Mouse (Mus musculus): ENCODE data around the gene Fuz. TPM values are rescaled to one million over a fixed set of nuclear protein-coding genes. Genes with fewer than 3 reads are reported as not detected.

Gene Fuz
- polyA plus RNA-seq, 1 experiment from 2014 or later = 24.0 TPM

DNA sequence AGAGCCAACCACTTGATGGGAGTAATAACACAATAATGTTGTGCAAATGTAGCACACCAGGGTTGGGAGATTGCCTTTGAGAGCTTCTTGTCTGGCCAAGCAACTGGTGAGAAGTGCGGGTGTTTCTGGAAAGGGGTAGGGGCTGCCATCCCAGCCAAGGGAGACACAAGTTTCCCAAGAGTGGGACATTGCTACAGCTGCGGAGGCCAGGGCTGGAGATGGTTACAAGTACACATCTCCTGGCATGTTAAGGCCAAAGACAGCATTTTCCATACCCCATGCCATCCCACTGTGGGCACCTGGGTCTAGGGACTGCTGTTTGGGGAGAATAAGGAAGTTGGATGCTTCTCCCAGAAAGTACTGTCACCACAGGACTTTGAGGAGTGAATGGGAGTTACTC, 42.8 kb upstream of the Fuz start:
- WGBS = 85% methylated on average over 2 of the region's 2 CpGs
- no peaks in the 10 kb centered on the region for H3K9me3 ChIP-seq
- H3K27ac ChIP-seq = no peak overlapping the region
- H3K36me3 ChIP-seq = peaks cover 8% of the 10 kb centered on the region; the same call in 1 of the 2 replicates
- no peaks in the 10 kb centered on the region for H3K27me3 ChIP-seq
- no peak for ATAC-seq (ENCODE audit: borderline replicate concordance, extremely low read depth, low FRiP score, low TSS enrichment)
- no peak overlapping the region for H3K4me3 ChIP-seq
- H3K4me1 ChIP-seq = peaks cover 60% of the 10 kb centered on the region
- peak overlapping the region; percentile 8; the same call in 1 of the 2 replicates for H3K4me2 ChIP-seq
- H3K9ac ChIP-seq = no peak overlapping the region

- no peak for ATAC-seq (ENCODE audit: borderline replicate concordance, extremely low read depth, low FRiP score, low TSS enrichment)
- H3K9me3 ChIP-seq = no peaks in the 10 kb centered on the region
- peak overlapping the region; percentile 53 for H3K4me3 ChIP-seq
- 19% methylated on average over 26 of the region's 26 CpGs for WGBS
- no peaks in the 10 kb centered on the region for H3K27me3 ChIP-seq
- peak overlapping the region; percentile 69 for H3K9ac ChIP-seq
- H3K36me3 ChIP-seq = peaks cover 8% of the 10 kb centered on the region; the same call in 1 of the 2 replicates
- H3K27ac ChIP-seq = peak overlapping the region; percentile 98
- peak overlapping the region; percentile 97 for H3K4me2 ChIP-seq
- peaks cover 65% of the 10 kb centered on the region for H3K4me1 ChIP-seq
Measured at GRCm38 (mm10) chr7:44853596-44854355, 42.1 kb upstream of the Fuz start.

- H3K4me3 ChIP-seq = peak overlapping the region; percentile 53
- peak; percentile 52 for ATAC-seq (ENCODE audit: borderline replicate concordance, extremely low read depth, low FRiP score, low TSS enrichment)
- H3K4me1 ChIP-seq = peaks cover 66% of the 10 kb centered on the region
- H3K27ac ChIP-seq = peak overlapping the region; percentile 98
- H3K9me3 ChIP-seq = no peaks in the 10 kb centered on the region
- WGBS = 2% methylated on average over 45 of the region's 45 CpGs
- H3K27me3 ChIP-seq = no peaks in the 10 kb centered on the region
- peaks cover 8% of the 10 kb centered on the region; the same call in 1 of the 2 replicates for H3K36me3 ChIP-seq
- peak overlapping the region; percentile 97 for H3K4me2 ChIP-seq
- peak overlapping the region; percentile 69 for H3K9ac ChIP-seq
Measured at GRCm38 (mm10) chr7:44854356-44855031, 41.4 kb upstream of the Fuz start.

DNA sequence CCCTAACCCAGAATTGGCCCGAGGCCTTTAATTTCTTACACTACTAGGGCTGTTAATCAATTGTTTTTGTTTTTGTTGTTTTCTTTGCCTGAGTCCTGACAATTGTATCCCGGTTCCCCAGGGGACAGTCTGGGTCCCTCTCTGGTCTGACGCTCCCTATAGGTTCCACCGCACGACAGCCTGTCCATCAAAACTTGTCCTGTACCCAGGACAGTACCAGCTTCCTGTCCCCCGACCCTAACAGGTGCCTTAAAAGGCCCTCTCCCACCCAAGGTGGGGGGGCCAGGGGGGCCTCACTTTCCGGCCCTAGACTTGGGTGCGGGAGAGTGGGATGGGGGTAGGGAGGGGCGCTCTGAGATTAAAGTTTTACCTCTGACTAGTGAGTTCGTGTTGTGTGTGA, 40.8 kb upstream of the Fuz start:
- Histone ChIP-seq H3K27ac (peak overlapping the region; percentile 98), H3K9me3 (no peaks in the 10 kb centered on the region), H3K36me3 (peaks cover 8% of the 10 kb centered on the region; the same call in 1 of the 2 replicates), H3K4me2 (peak overlapping the region; percentile 97), H3K27me3 (no peaks in the 10 kb centered on the region), H3K9ac (peak overlapping the region; percentile 69), H3K4me1 (peaks cover 66% of the 10 kb centered on the region), H3K4me3 (peak overlapping the region; percentile 53)
- 35% methylated on average over 10 of the region's 10 CpGs for WGBS
- no peak for ATAC-seq (ENCODE audit: borderline replicate concordance, extremely low read depth, low FRiP score, low TSS enrichment)

GRCm38 (mm10) chr7:44856265-44856916, 39.5 kb upstream of the Fuz start:
- peaks cover 8% of the 10 kb centered on the region; the same call in 1 of the 2 replicates for H3K36me3 ChIP-seq
- ATAC-seq (ENCODE audit: borderline replicate concordance, extremely low read depth, low FRiP score, low TSS enrichment) = no peak
- H3K9me3 ChIP-seq = no peaks in the 10 kb centered on the region
- peak overlapping the region; percentile 91 for H3K4me2 ChIP-seq
- H3K27ac ChIP-seq = peak overlapping the region; percentile 95
- no peaks in the 10 kb centered on the region for H3K27me3 ChIP-seq
- H3K9ac ChIP-seq = peak overlapping the region; percentile 80
- 58% methylated on average over 9 of the region's 9 CpGs for WGBS
- H3K4me1 ChIP-seq = peaks cover 67% of the 10 kb centered on the region
- H3K4me3 ChIP-seq = peak overlapping the region; percentile 77

- H3K9ac ChIP-seq = peak within 1 kb of the TSS; percentile 80
- WGBS = under 1% methylated on average over 32 of the region's 32 CpGs
- no peaks in the 10 kb centered on the region for H3K9me3 ChIP-seq
- peak within 1 kb of the TSS; percentile 91 for H3K4me2 ChIP-seq
- H3K36me3 ChIP-seq = peaks cover 15% of the 10 kb centered on the region
- ATAC-seq (ENCODE audit: borderline replicate concordance, extremely low read depth, low FRiP score, low TSS enrichment) = peak; percentile 23
- H3K4me1 ChIP-seq = peaks cover 68% of the 10 kb centered on the region
- H3K27ac ChIP-seq = peak within 1 kb of the TSS; percentile 95
- H3K27me3 ChIP-seq = no peaks in the 10 kb centered on the region
- H3K4me3 ChIP-seq = peak within 1 kb of the TSS; percentile 77
Measured at GRCm38 (mm10) chr7:44857042-44857552, 38.8 kb upstream of the Fuz start, which contains the start of gene Pnkp. TSS of gene Pnkp (plus strand) at chr7:44857139.

GRCm38 (mm10) chr7:44857905-44858304, 38.0 kb upstream of the Fuz start:
- peak overlapping the region; percentile 77 for H3K4me3 ChIP-seq
- peak overlapping the region; percentile 80 for H3K9ac ChIP-seq
- H3K36me3 ChIP-seq = peaks cover 17% of the 10 kb centered on the region
- H3K9me3 ChIP-seq = no peaks in the 10 kb centered on the region
- ATAC-seq (ENCODE audit: borderline replicate concordance, extremely low read depth, low FRiP score, low TSS enrichment) = no peak
- 22% methylated on average over 8 of the region's 8 CpGs for WGBS
- no peaks in the 10 kb centered on the region for H3K27me3 ChIP-seq
- H3K27ac ChIP-seq = peak overlapping the region; percentile 95; the same call in 1 of the 2 replicates
- H3K4me2 ChIP-seq = peak overlapping the region; percentile 91
- H3K4me1 ChIP-seq = peaks cover 69% of the 10 kb centered on the region

- Histone ChIP-seq H3K9ac (no peak overlapping the region), H3K27ac (no peak overlapping the region), H3K4me2 (no peak overlapping the region), H3K9me3 (no peaks in the 10 kb centered on the region), H3K27me3 (no peaks in the 10 kb centered on the region), H3K4me1 (peaks cover 59% of the 10 kb centered on the region), H3K36me3 (peaks cover 35% of the 10 kb centered on the region), H3K4me3 (no peak overlapping the region)
- WGBS = 86% methylated on average over 11 of the region's 11 CpGs
- ATAC-seq (ENCODE audit: borderline replicate concordance, extremely low read depth, low FRiP score, low TSS enrichment) = no peak
Measured at GRCm38 (mm10) chr7:44859896-44860295, 36.0 kb upstream of the Fuz start.

DNA sequence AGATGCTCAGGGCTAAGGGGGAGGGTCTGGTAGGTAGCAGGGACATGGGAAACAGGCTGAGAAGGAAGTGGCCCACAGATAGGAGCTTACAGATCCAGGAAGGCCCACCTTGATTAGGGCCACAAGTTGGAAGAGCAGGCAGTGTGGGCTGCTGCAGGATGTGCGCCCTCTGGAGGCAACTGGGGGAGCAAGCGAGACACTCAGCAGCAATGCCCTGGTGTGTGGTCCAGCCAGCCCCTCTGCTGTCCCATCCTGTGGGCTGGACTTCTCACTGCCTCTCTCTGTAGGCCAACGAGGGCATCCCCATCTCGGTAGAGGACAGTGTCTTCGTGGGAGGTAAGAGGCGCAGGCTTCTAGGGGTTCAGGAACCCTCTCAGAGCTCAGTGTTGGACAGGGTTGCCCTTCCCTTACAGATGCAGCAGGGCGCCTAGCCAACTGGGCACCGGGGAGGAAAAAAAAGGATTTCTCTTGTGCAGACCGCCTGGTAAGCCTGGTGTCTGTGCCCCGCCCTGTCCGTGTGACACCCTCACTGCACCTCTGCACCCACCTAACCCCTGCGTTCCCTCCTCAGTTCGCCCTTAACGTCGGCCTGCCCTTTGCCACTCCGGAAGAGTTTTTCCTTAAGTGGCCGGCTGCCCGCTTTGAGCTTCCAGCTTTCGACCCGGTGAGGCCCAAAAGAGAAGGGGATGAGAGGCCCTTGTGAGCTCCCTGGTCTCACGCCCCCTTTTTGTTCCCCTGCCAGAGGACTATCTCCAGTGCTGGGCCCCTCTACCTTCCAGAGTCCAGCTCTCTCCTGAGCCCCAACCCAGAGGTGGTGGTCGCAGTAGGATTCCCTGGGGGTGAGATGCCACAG, 35.1 kb upstream of the Fuz start:
- no peak overlapping the region; the same call in 1 of the 2 replicates for H3K4me2 ChIP-seq
- no peaks in the 10 kb centered on the region for H3K9me3 ChIP-seq
- no peaks in the 10 kb centered on the region for H3K27me3 ChIP-seq
- peaks cover 43% of the 10 kb centered on the region for H3K36me3 ChIP-seq
- H3K4me1 ChIP-seq = peaks cover 60% of the 10 kb centered on the region
- H3K9ac ChIP-seq = no peak overlapping the region
- H3K4me3 ChIP-seq = peak overlapping the region; percentile 4; the same call in 1 of the 2 replicates
- whole genome bisulfite sequencing = 38% methylated on average over 22 of the region's 22 CpGs
- peak overlapping the region; percentile 67 for H3K27ac ChIP-seq
- ATAC-seq (ENCODE audit: borderline replicate concordance, extremely low read depth, low FRiP score, low TSS enrichment) = peak; percentile 51; the same call in 1 of the 2 replicates

DNA sequence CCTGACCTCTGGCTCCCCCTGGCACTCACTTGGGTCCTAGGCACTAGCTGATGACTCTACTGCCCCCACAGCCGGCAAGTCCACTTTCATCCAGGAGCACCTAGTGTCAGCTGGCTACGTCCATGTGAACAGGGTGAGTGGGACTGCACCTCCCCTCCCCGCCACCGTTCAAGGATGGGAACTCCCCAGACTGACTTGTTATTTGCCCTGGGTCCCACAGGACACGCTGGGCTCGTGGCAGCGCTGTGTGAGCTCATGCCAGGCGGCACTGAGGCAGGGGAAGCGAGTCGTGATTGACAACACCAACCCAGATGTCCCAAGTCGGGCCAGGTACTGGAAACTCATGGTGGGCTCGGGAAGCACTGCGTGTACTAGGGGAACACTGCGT, 34.5 kb upstream of the Fuz start:
- H3K36me3 ChIP-seq = peaks cover 43% of the 10 kb centered on the region
- peaks cover 62% of the 10 kb centered on the region for H3K4me1 ChIP-seq
- no peaks in the 10 kb centered on the region for H3K27me3 ChIP-seq
- H3K27ac ChIP-seq = peak overlapping the region; percentile 67
- ATAC-seq (ENCODE audit: borderline replicate concordance, extremely low read depth, low FRiP score, low TSS enrichment) = no peak
- no peaks in the 10 kb centered on the region for H3K9me3 ChIP-seq
- 75% methylated on average over 14 of the region's 14 CpGs for WGBS
- no peak overlapping the region for H3K4me2 ChIP-seq
- no peak overlapping the region for H3K4me3 ChIP-seq
- no peak overlapping the region for H3K9ac ChIP-seq

GRCm38 (mm10) chr7:44862434-44862833, 33.4 kb upstream of the Fuz start:
- no peak overlapping the region for H3K4me3 ChIP-seq
- H3K36me3 ChIP-seq = peaks cover 43% of the 10 kb centered on the region
- no peak for ATAC-seq (ENCODE audit: borderline replicate concordance, extremely low read depth, low FRiP score, low TSS enrichment)
- no peaks in the 10 kb centered on the region for H3K27me3 ChIP-seq
- no peak overlapping the region for H3K4me2 ChIP-seq
- no peak overlapping the region for H3K9ac ChIP-seq
- H3K4me1 ChIP-seq = peaks cover 69% of the 10 kb centered on the region
- no peak overlapping the region for H3K27ac ChIP-seq
- WGBS = 51% methylated on average over 8 of the region's 8 CpGs
- H3K9me3 ChIP-seq = no peaks in the 10 kb centered on the region
